Mouse (Mus musculus) stomach, postnatal 0 days (tissue): ENCODE measurements around the gene Celf3. TPM values are rescaled to one million over a fixed set of nuclear protein-coding genes. Genes with fewer than 3 reads are reported as not detected.

Experiments
- ATAC-seq: fragments of 200-750 bp; cut with Nextera tagmentation; 2 replicates; pipeline ENCODE4 v1.8.0; 2017; ENCODE audit not compliant: low FRiP score, low TSS enrichment
- DNase-seq: peaks from one replicate; pipeline ENCODE4 v3.0.0-alpha.2; 2016; ENCODE audit warnings: low spot score
- H3K27ac ChIP-seq: fragments of 300-500 bp; sonication (generic); replicated peaks from 2 replicates; pipeline ENCODE4 v1.5.1; 2014; ENCODE audit warnings: mild to moderate bottlenecking, control low read depth
- H3K27me3 ChIP-seq: fragments of 300-500 bp; sonication (generic); 2 replicates; pipeline ENCODE4 v1.6.1; 2014; ENCODE audit warnings: low read length; ENCODE audit not compliant: control insufficient read depth, insufficient read depth
- H3K36me3 ChIP-seq: fragments of 300-500 bp; sonication (generic); 2 replicates; pipeline ENCODE4 v1.6.1; 2014; ENCODE audit warnings: low read length, mixed read lengths; ENCODE audit not compliant: control insufficient read depth, insufficient read depth
- H3K4me1 ChIP-seq: fragments of 300-500 bp; sonication (generic); replicated peaks from 2 replicates; pipeline ENCODE4 v1.6.1; 2014; ENCODE audit warnings: antibody characterized with exemption; ENCODE audit not compliant: control insufficient read depth, insufficient read depth
- H3K4me2 ChIP-seq: fragments of 300-500 bp; sonication (generic); replicated peaks from 2 replicates; pipeline ENCODE4 v1.6.1; 2014; ENCODE audit warnings: low read depth, mild to moderate bottlenecking, control low read depth, moderate library complexity
- H3K4me3 ChIP-seq: fragments of 300-500 bp; sonication (generic); 2 replicates; pipeline ENCODE4 v1.5.1; 2014; ENCODE audit warnings: low read depth, low read length, control low read depth
- H3K9ac ChIP-seq: fragments of 300-500 bp; sonication (generic); 2 replicates; pipeline ENCODE4 v1.6.1; 2014; ENCODE audit warnings: mild to moderate bottlenecking, low read length, control low read depth, mixed read lengths
- H3K9me3 ChIP-seq: fragments of 300-500 bp; sonication (generic); 2 replicates; pipeline ENCODE4 v1.6.1; 2016; ENCODE audit warnings: low read length; ENCODE audit not compliant: control insufficient read depth
- CTCF ChIP-seq: IDR thresholded peaks from 2 replicates; pipeline ENCODE4 v1.5.1; 2016; ENCODE audit warnings: antibody characterized with exemption, low read depth, mild to moderate bottlenecking, moderate library complexity
- EP300 ChIP-seq: optimal IDR thresholded peaks from 2 replicates; pipeline ENCODE3; 2016; ENCODE audit warnings: antibody characterized with exemption
- WGBS: fragments of 180-500 bp; shearing (Covaris S2); extraction: QIAGEN DNeasy Blood & Tissue Kit; methylation state at CpG from one replicate; pipeline ENCODE4 v1.1.7; 2014; 5-methylcytosine and 5-hydroxymethylcytosine counted together
- polyA plus RNA-seq: library from polyadenylated mRNA; unstranded; fragments of >200 nt; fragmentation: Nextera tagmentation; extraction: Ambion mirVana; gene quantifications from 2 replicates; pipeline ENCODE4 v1.2.1, GENCODE M21; 2015

Celf3 gene
- polyA plus RNA-seq, 1 experiment from 2014 or later = 11.6 TPM

DNA sequence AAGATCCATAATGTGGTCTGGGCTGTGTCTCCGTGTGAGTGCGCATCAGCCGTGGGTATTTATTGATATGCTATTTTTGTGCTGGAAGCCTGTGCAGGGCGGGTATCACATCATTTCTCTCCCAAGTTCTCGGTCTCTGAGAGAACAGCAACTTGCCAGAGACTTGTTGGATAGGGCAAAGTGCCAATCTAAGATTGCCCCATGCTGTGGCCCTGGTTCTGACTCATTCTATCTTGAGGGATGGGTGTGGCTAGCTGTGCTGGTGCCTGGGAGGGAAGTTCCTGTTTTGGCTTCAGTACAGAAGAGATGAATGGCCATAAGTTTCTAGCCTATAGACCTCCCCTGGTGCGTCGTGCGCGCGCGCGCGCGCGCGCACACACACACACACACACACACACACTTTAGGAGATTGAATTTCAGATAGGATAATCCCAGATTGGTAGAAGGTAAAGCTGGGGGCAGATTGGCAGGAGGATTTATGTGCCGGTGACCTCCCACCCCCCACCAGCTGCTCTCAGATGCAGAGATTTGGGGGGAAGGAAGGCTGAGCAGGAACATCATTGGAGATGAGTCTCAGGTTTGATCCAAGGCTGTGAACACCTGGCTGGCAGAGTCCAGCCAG is 4.8 kb downstream of the Celf3 start:
- 73% methylated on average over 17 of the region's 17 CpGs for WGBS
- H3K4me1 ChIP-seq = no peaks in the 10 kb centered on the region
- H3K9me3 ChIP-seq = no peaks in the 10 kb centered on the region
- 0 out of 2 replicates have a peak overlapping the region, but pooled peaks have one; percentile 49 for H3K27ac ChIP-seq
- H3K4me2 ChIP-seq = no peak overlapping the region
- no peaks in the 10 kb centered on the region for H3K27me3 ChIP-seq
- TF ChIP-seq EP300 (no peak), CTCF (no peak)
- no peak overlapping the region for H3K4me3 ChIP-seq
- DNase-seq = peak; percentile 63
- no peak overlapping the region for H3K9ac ChIP-seq
- H3K36me3 ChIP-seq = no peaks in the 10 kb centered on the region
- ATAC-seq = peak; percentile 65

DNA sequence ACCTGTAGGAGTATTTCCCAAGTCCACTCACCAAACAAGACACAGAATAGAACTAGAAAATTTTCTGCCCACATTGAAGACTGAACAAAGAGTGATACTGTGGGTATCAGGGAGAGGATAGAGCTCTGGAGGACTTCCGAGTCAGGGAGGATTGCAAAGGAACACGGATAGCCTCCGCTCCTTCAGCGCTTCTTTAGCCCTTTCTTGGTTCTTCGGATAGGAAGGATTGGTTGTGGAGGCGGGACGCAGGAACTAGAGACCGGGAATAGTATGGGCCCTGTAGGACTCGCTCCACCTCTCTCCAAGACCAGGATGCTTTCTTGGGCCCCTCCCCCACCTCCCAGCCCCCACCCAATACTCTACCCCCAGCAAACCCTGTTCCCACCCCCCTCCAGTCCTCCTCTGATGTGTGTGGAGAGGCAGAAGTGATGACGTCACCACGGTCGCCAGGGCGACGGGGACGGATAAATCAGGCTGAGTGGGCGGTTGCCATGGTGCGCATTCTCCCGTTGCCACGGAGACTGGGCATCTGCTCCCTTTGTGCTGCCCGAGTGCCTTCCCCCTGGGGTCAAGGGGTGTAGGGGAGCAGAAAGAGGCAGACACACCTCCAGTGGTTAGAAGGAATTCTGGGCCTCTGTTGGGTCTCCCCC is 5.8 kb downstream of the Celf3 start:
- 32% methylated on average over 20 of the region's 20 CpGs for WGBS
- H3K4me2 ChIP-seq = no peak overlapping the region
- TF ChIP-seq EP300 (no peak), CTCF (no peak)
- no peaks in the 10 kb centered on the region for H3K27me3 ChIP-seq
- H3K36me3 ChIP-seq = no peaks in the 10 kb centered on the region
- DNase-seq = peak; percentile 55
- H3K9me3 ChIP-seq = no peaks in the 10 kb centered on the region
- no peak overlapping the region for H3K4me3 ChIP-seq
- H3K4me1 ChIP-seq = no peaks in the 10 kb centered on the region
- no peak overlapping the region for H3K27ac ChIP-seq
- H3K9ac ChIP-seq = no peak overlapping the region
- no peak for ATAC-seq

- H3K9me3 ChIP-seq = no peaks in the 10 kb centered on the region
- H3K36me3 ChIP-seq = no peaks in the 10 kb centered on the region; the same call in 1 of the 2 replicates
- H3K27ac ChIP-seq = no peak overlapping the region
- H3K4me3 ChIP-seq = no peak overlapping the region
- no peak for TF ChIP-seq EP300
- no peak for TF ChIP-seq CTCF
- no peak for ATAC-seq
- H3K9ac ChIP-seq = no peak overlapping the region
- no peak for DNase-seq
- no peaks in the 10 kb centered on the region for H3K4me1 ChIP-seq
- no peaks in the 10 kb centered on the region for H3K27me3 ChIP-seq
- H3K4me2 ChIP-seq = no peak overlapping the region
- WGBS = 58% methylated on average over 7 of the region's 7 CpGs
These were observed 7.8 kb downstream of the Celf3 start for GRCm38 (mm10) chr3:94485922-94486321.

DNA sequence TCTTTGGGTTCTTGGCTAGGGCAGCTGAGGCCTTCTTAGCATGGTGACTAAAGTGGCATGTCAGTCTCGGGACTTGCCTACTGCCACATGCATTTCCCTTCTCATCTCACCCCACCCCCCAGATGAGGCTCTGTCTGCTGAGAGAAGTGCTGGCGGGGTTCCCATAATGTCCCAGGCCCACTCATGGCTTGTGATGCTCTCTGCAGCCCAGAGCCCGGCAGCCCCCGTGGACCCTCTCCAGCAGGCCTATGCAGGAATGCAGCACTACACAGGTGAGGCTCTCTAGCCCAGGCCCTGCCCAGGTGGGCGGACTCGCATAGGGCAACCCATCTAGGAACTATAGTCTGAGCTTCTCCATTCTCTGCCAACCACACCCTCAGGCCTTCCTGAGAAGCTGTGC is 9.5 kb downstream of the Celf3 start:
- no peak for DNase-seq
- 61% methylated on average over 6 of the region's 6 CpGs for WGBS

DNA sequence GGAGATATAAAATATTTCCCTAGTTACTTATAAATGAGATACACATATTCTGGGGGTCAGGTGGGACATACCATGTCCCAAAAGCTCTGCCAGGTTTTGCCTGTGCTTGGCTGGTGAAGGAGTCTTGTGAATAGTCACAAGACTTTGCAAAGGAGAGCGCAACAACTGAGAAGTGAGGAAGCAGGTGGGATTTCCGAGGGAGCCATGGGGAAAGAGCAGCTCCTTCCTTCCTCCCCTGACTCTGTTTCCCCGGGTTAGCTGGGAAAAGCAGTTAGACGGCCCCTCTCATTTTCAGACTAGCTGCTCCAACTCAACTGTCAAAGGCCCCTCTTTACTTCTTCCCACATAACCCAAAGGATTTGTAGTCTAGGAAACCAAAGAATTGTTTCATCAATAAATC is 19.1 kb downstream of the Celf3 start:
- Histone ChIP-seq H3K4me2 (no peak overlapping the region), H3K4me3 (no peak overlapping the region), H3K9ac (no peak overlapping the region), H3K4me1 (no peaks in the 10 kb centered on the region), H3K27ac (no peak overlapping the region), H3K9me3 (no peaks in the 10 kb centered on the region), H3K27me3 (no peaks in the 10 kb centered on the region), H3K36me3 (peaks cover 6% of the 10 kb centered on the region; the same call in 1 of the 2 replicates)
- WGBS = 86% methylated on average over 4 of the region's 4 CpGs
- DNase-seq (no peak), ATAC-seq (no peak)
- TF ChIP-seq EP300 = no peak
- TF ChIP-seq CTCF = no peak

More for the DNA sequence above, 9.5 kb downstream of the Celf3 start:
- Histone ChIP-seq H3K27me3 (no peaks in the 10 kb centered on the region), H3K4me3 (no peak overlapping the region), H3K9ac (no peak overlapping the region), H3K36me3 (no peaks in the 10 kb centered on the region; the same call in 1 of the 2 replicates), H3K4me1 (no peaks in the 10 kb centered on the region), H3K9me3 (no peaks in the 10 kb centered on the region), H3K4me2 (no peak overlapping the region), H3K27ac (no peak overlapping the region)
- TF ChIP-seq CTCF = no peak
- no peak for TF ChIP-seq EP300
- ATAC-seq = no peak

GRCm38 (mm10) chr3:94502243-94502642 is 24.1 kb downstream of the Celf3 start:
- H3K27ac ChIP-seq = no peak overlapping the region
- no peaks in the 10 kb centered on the region for H3K4me1 ChIP-seq
- no peaks in the 10 kb centered on the region for H3K27me3 ChIP-seq
- ATAC-seq (no peak), DNase-seq (peak; percentile 17)
- H3K9ac ChIP-seq = no peak overlapping the region
- H3K4me3 ChIP-seq = no peak overlapping the region
- H3K36me3 ChIP-seq = peaks cover 9% of the 10 kb centered on the region; the same call in 1 of the 2 replicates
- H3K9me3 ChIP-seq = no peaks in the 10 kb centered on the region
- no peak overlapping the region for H3K4me2 ChIP-seq
- WGBS = 82% methylated on average over 3 of the region's 3 CpGs
- peak; percentile 87 for TF ChIP-seq CTCF
- no peak for TF ChIP-seq EP300
